Mouse (Mus musculus): Measurements from ENCODE around the gene Zfand2b. TPM values are rescaled to one million over a fixed set of nuclear protein-coding genes. Genes with fewer than 3 reads are reported as not detected.

Zfand2b gene
- total RNA-seq, 2 experiments from 2014 or later: 20.2 to 20.4 TPM

- DNase-seq: no peak
- intact Hi-C loops (cut with DNase I): no loop called here
These were observed 8.7 kb upstream of the Zfand2b start for GRCm38 (mm10) chr1:75159540-75160255.

GRCm38 (mm10) chr1:75160256-75160617, 8.2 kb upstream of the Zfand2b start:
- DNase-seq: no peak
- intact Hi-C loops (cut with DNase I): no loop called here

- intact Hi-C loops (cut with DNase I): loop anchor here (2.0 kb wide), 1 partner anchor 25 kb away; the partner anchor contains the start of genes Cnppd1 and Retreg2
- no peak for DNase-seq
These were observed 364 bp upstream of the Zfand2b start for GRCm38 (mm10) chr1:75168093-75168471.

GRCm38 (mm10) chr1:75179334-75180104, 11.1 kb downstream of the Zfand2b start:
- DNase-seq: peak; percentile 59 to 61

GRCm38 (mm10) chr1:75180105-75180590, 11.7 kb downstream of the Zfand2b start, which contains the start of gene Abcb6:
Abcb6 (minus strand) TSS chr1:75180392.
- DNase-seq: peak; percentile 92 to 93
- intact Hi-C loops (cut with DNase I): no loop called here

More at GRCm38 (mm10) chr1:75179334-75180104, 11.1 kb downstream of the Zfand2b start:
- intact Hi-C loops (cut with DNase I): no loop called here

- DNase-seq: no peak
- intact Hi-C loops (cut with DNase I): no loop called here
These were observed 12.3 kb downstream of the Zfand2b start for GRCm38 (mm10) chr1:75180741-75181140.

- intact Hi-C loops (cut with DNase I): no loop called here
- DNase-seq: no peak
These were observed 13.0 kb downstream of the Zfand2b start for GRCm38 (mm10) chr1:75181377-75181870.

GRCm38 (mm10) chr1:75182160-75182559, 13.7 kb downstream of the Zfand2b start:
- intact Hi-C loops (cut with DNase I): no loop called here
- no peak for DNase-seq

GRCm38 (mm10) chr1:75185495-75185894, 17.0 kb downstream of the Zfand2b start:
- intact Hi-C loops (cut with DNase I): no loop called here
- no peak for DNase-seq

- no peak for DNase-seq
- intact Hi-C loops (cut with DNase I): no loop called here
These were observed 18.7 kb downstream of the Zfand2b start for GRCm38 (mm10) chr1:75187126-75187525.

- intact Hi-C loops (cut with DNase I): no loop called here
These were observed 19.6 kb downstream of the Zfand2b start for GRCm38 (mm10) chr1:75187914-75188483.

GRCm38 (mm10) chr1:75190577-75190976, 22.1 kb downstream of the Zfand2b start:
- DNase-seq: no peak
- intact Hi-C loops (cut with DNase I): no loop called here

More at GRCm38 (mm10) chr1:75187914-75188483, 19.6 kb downstream of the Zfand2b start:
- DNase-seq: no peak

- intact Hi-C loops (cut with DNase I): no loop called here
- no peak for DNase-seq
These were observed 22.8 kb downstream of the Zfand2b start for GRCm38 (mm10) chr1:75191258-75191621.

- DNase-seq: peak; percentile 97
- intact Hi-C loops (cut with DNase I): loop anchor here (1.0 kb wide), 1 partner anchor 17 kb away; no protein-coding TSS in a partner anchor
These were observed 23.4 kb downstream of the Zfand2b start, which contains the start of the genes Ankzf1 and Atg9a for GRCm38 (mm10) chr1:75191622-75192402. Ankzf1 (plus strand) TSS chr1:75192151. Atg9a (minus strand) TSS chr1:75192196.

GRCm38 (mm10) chr1:75192452-75192851, 24.0 kb downstream of the Zfand2b start:
- peak; percentile 38 to 48 for DNase-seq
- intact Hi-C loops (cut with DNase I): loop anchor here (1.0 kb wide), 1 partner anchor 17 kb away; no protein-coding TSS in a partner anchor

GRCm38 (mm10) chr1:75201236-75201635, 32.8 kb downstream of the Zfand2b start:
- DNase-seq: no peak
- intact Hi-C loops (cut with DNase I): no loop called here

- peak; percentile 60 to 68 for DNase-seq
- intact Hi-C loops (cut with DNase I): loop anchor here (1.0 kb wide), 1 partner anchor 17 kb away; the partner anchor contains the start of genes Ankzf1 and Atg9a
These were observed 40.7 kb downstream of the Zfand2b start for GRCm38 (mm10) chr1:75208967-75209678.

GRCm38 (mm10) chr1:75210136-75211087, 42.0 kb downstream of the Zfand2b start, which contains the start of the genes Glb1l and Stk16:
Glb1l (minus strand) TSS chr1:75210813.
Stk16 (plus strand) TSS chr1:75210838.
- DNase-seq: peak; percentile 98
- intact Hi-C loops (cut with DNase I): no loop called here
